Mouse (Mus musculus) hindbrain, embryonic 14.5 days (tissue): Measurements from ENCODE around the gene Nelfb. TPM values are rescaled to one million over a fixed set of nuclear protein-coding genes. Genes with fewer than 3 reads are reported as not detected.

Experiments
- ATAC-seq: fragments of 200-750 bp; cut with Nextera tagmentation; 2 replicates; pipeline ENCODE4 v1.8.0; 2017; ENCODE audit warnings: moderate number of reproducible peaks, mild to moderate bottlenecking, moderate TSS enrichment, moderate library complexity; ENCODE audit not compliant: low FRiP score
- DNase-seq: peaks from one replicate; pipeline ENCODE4 v3.0.0-alpha.2; 2015; ENCODE audit warnings: low spot score
- H3K27ac ChIP-seq: fragments of 300-500 bp; sonication (generic); 2 replicates; pipeline ENCODE4 v1.5.1; 2014; ENCODE audit warnings: mild to moderate bottlenecking, moderate library complexity
- H3K27me3 ChIP-seq: fragments of 300-500 bp; sonication (generic); 2 replicates; pipeline ENCODE4 v1.6.1; 2014; ENCODE audit warnings: mild to moderate bottlenecking, low read length, mixed read lengths; ENCODE audit not compliant: control insufficient read depth, insufficient read depth
- H3K36me3 ChIP-seq: fragments of 300-500 bp; sonication (generic); replicated peaks from 2 replicates; pipeline ENCODE4 v1.6.1; 2014; ENCODE audit not compliant: control insufficient read depth, insufficient read depth
- H3K4me1 ChIP-seq: fragments of 300-500 bp; sonication (generic); replicated peaks from 2 replicates; pipeline ENCODE4 v1.6.1; 2014; ENCODE audit warnings: antibody characterized with exemption, low read length, mixed read lengths; ENCODE audit not compliant: control insufficient read depth, insufficient read depth
- H3K4me2 ChIP-seq: fragments of 300-500 bp; sonication (generic); replicated peaks from 2 replicates; pipeline ENCODE4 v1.6.1; 2014; ENCODE audit warnings: mild to moderate bottlenecking, moderate library complexity
- H3K4me3 ChIP-seq: fragments of 300-500 bp; sonication (generic); replicated peaks from 2 replicates; pipeline ENCODE4 v1.5.1; 2014; ENCODE audit warnings: mild to moderate bottlenecking, low read length
- H3K9ac ChIP-seq: fragments of 300-500 bp; sonication (generic); 2 replicates; pipeline ENCODE4 v1.6.1; 2014
- H3K9me3 ChIP-seq: fragments of 300-500 bp; sonication (generic); 2 replicates; pipeline ENCODE4 v1.6.1; 2016; ENCODE audit warnings: low read length; ENCODE audit not compliant: control insufficient read depth
- WGBS: fragments of 180-500 bp; shearing (Covaris S2); extraction: QIAGEN DNeasy Blood & Tissue Kit; methylation state at CpG from one replicate; pipeline ENCODE4 v1.1.7; 2014; 5-methylcytosine and 5-hydroxymethylcytosine counted together
- polyA plus RNA-seq: library from polyadenylated mRNA; unstranded; fragments of >200 nt; fragmentation: Nextera tagmentation; extraction: Ambion mirVana; gene quantifications from 2 replicates; pipeline ENCODE4 v1.2.1, GENCODE M21; 2014

Gene Nelfb
- polyA plus RNA-seq, 1 experiment from 2014 or later = 88.0 TPM

GRCm38 (mm10) chr2:25234050-25234449 lies 22.8 kb upstream of the Nelfb start, which contains the start of gene Slc34a3:
TSS of gene Slc34a3 (minus strand) at chr2:25234364.
- H3K4me1 ChIP-seq = 0 out of 2 replicates have a peak, but pooled peaks cover under 1% of the 10 kb centered on the region
- no peak for DNase-seq
- ATAC-seq = no peak
- no peaks in the 10 kb centered on the region for H3K36me3 ChIP-seq
- H3K9ac ChIP-seq = no peak within 1 kb of the TSS
- no peak within 1 kb of the TSS for H3K4me2 ChIP-seq
- H3K4me3 ChIP-seq = no peak within 1 kb of the TSS
- 83% methylated on average over 3 of the region's 3 CpGs for WGBS
- H3K27me3 ChIP-seq = peaks cover 6% of the 10 kb centered on the region; the same call in 1 of the 2 replicates
- H3K9me3 ChIP-seq = no peaks in the 10 kb centered on the region
- H3K27ac ChIP-seq = no peak within 1 kb of the TSS

DNA sequence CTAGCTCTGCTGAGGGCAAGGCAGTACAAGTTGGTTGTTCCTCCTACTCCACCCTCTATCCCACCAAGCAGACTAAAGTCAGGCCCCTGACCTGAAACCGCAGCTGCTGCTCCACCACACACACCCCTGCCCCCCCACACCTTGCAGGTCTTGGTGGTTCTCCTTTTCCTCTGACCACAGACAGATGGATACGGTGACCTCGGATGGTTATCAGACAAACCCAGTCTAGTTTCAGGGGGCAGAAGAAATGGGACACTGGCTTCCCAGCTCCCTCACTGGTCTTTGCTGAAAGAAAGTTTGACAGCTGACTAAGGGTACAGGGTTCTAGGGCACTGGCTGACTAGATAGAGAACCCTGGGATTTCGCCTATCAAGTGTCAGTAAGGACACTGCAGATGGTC lies 22.1 kb upstream of the Nelfb start:
- peaks cover 6% of the 10 kb centered on the region; the same call in 1 of the 2 replicates for H3K27me3 ChIP-seq

DNA sequence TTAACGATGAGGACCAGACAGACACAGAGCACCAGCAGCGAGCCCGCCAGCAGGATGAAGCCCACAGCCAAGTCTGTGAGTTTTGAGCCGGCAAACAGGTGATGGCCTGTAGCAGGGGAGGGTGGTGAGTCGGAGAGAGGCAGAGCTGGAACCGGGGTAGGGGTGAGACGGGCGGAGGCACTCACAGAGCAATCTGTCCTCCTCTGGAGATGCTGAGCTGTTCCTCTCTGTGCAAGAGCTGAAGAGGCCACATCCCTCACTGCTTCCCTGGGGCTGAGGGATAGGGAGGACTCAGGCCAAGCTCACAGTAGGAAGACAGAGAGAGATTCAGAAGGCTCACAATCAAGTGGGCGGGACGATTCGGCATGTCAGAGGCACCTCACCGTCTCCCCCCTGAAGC lies 19.7 kb upstream of the Nelfb start:
- no peak overlapping the region for H3K27ac ChIP-seq
- H3K4me3 ChIP-seq = no peak overlapping the region
- ATAC-seq (no peak), DNase-seq (no peak)
- 60% methylated on average over 12 of the region's 12 CpGs for WGBS
- H3K36me3 ChIP-seq = no peaks in the 10 kb centered on the region
- no peak overlapping the region for H3K9ac ChIP-seq
- no peaks in the 10 kb centered on the region; the same call in 1 of the 2 replicates for H3K27me3 ChIP-seq
- H3K9me3 ChIP-seq = no peaks in the 10 kb centered on the region
- H3K4me2 ChIP-seq = no peak overlapping the region
- 0 out of 2 replicates have a peak, but pooled peaks cover 3% of the 10 kb centered on the region for H3K4me1 ChIP-seq

More for the DNA sequence above, 22.1 kb upstream of the Nelfb start:
- no peak for DNase-seq
- Histone ChIP-seq H3K9ac (no peak overlapping the region), H3K4me1 (0 out of 2 replicates have a peak, but pooled peaks cover 3% of the 10 kb centered on the region), H3K4me2 (no peak overlapping the region), H3K36me3 (no peaks in the 10 kb centered on the region), H3K27ac (no peak overlapping the region), H3K4me3 (no peak overlapping the region), H3K9me3 (no peaks in the 10 kb centered on the region)
- 79% methylated on average over 4 of the region's 4 CpGs for WGBS
- no peak for ATAC-seq

DNA sequence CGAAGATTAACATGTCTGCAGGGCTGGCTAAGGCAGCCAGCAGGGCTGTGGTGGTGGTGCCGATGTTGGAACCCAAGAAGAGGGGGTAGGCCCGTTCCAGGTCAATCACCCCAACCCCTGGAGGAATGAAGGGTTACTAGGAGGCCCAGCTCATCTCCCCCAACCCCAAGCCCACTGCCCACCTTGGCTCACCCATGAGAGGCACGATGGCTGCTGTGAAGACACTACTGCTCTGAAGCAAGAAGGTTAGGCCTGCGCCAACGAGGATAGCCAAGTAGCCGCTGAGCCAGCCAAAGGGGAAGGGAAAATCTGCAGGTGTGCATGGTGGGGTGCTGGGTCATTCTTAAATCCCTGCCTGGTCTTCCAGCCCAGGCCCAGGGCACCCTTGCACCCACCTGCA lies 19.3 kb upstream of the Nelfb start:
- ATAC-seq (no peak), DNase-seq (no peak)
- Histone ChIP-seq H3K4me1 (peaks cover 7% of the 10 kb centered on the region), H3K4me2 (no peak overlapping the region), H3K9ac (no peak overlapping the region), H3K4me3 (no peak overlapping the region), H3K9me3 (no peaks in the 10 kb centered on the region), H3K27me3 (no peaks in the 10 kb centered on the region), H3K36me3 (no peaks in the 10 kb centered on the region), H3K27ac (no peak overlapping the region)
- whole genome bisulfite sequencing = 89% methylated on average over 7 of the region's 7 CpGs

DNA sequence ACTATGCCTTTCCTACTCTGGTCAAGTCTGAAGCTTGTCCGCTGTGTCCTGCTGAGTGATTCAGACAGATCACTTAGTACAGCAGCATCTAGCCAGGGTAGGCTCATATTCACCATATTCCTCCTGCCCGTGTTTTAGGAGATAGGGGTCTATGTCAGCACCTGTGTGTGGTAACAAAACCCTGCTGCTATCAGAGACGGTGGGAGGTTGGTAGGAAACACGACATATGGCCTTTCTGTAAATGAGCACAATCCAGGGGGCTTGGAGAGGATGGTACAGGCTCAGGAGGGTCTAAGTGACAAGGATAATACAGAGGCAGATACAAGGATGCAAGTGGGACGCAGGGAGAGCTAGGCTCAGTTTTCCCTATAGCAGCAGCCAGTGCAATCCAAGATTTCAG lies 18.3 kb upstream of the Nelfb start:
- DNase-seq = no peak
- no peak overlapping the region for H3K4me2 ChIP-seq
- no peaks in the 10 kb centered on the region for H3K9me3 ChIP-seq
- H3K9ac ChIP-seq = no peak overlapping the region
- H3K4me1 ChIP-seq = peaks cover 10% of the 10 kb centered on the region
- H3K27ac ChIP-seq = no peak overlapping the region
- ATAC-seq = no peak
- 83% methylated on average over 5 of the region's 5 CpGs for WGBS
- no peak overlapping the region for H3K4me3 ChIP-seq
- H3K36me3 ChIP-seq = no peaks in the 10 kb centered on the region
- H3K27me3 ChIP-seq = no peaks in the 10 kb centered on the region

DNA sequence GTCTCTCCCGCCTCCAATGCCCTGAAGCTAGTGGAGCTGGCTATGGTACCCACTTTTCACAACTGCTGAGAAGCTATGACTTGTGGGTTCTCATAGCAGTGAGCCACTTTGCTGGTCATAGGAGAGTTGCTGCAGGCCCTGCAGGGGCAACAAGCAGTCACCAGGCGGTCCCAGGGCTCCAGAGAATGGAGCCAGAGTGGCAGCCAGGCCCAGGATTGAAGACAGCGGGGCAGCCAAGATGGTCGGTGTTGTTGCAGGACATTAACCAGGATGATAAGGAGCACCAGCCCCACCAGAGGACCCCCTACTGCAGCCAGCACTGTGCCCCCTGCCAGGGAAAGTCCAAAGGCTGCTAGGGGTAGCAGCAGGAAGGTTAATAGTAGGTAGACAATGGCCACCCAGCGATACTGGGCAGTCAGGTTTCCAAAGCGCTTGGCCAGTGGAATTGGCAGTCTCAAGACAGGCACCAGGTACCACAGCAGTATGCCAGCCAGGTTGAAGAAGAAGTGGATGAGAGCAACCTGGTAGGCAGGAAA lies 17.8 kb upstream of the Nelfb start:
- H3K4me1 ChIP-seq = peaks cover 10% of the 10 kb centered on the region
- DNase-seq (no peak), ATAC-seq (no peak)
- peak overlapping the region; percentile 36; the same call in 1 of the 2 replicates for H3K4me2 ChIP-seq
- no peak overlapping the region for H3K27ac ChIP-seq
- whole genome bisulfite sequencing = 72% methylated on average over 6 of the region's 6 CpGs
- no peaks in the 10 kb centered on the region for H3K36me3 ChIP-seq
- H3K9ac ChIP-seq = no peak overlapping the region
- no peaks in the 10 kb centered on the region for H3K27me3 ChIP-seq
- no peaks in the 10 kb centered on the region for H3K9me3 ChIP-seq
- no peak overlapping the region for H3K4me3 ChIP-seq

GRCm38 (mm10) chr2:25228431-25228889 lies 17.2 kb upstream of the Nelfb start:
- H3K9me3 ChIP-seq = no peaks in the 10 kb centered on the region
- 0 out of 2 replicates have a peak overlapping the region, but pooled peaks have one; percentile 2 for H3K4me3 ChIP-seq
- DNase-seq (peak; percentile 80), ATAC-seq (no peak)
- peaks cover 15% of the 10 kb centered on the region for H3K4me1 ChIP-seq
- WGBS = 2% methylated on average over 7 of the region's 7 CpGs
- peak overlapping the region; percentile 36 for H3K4me2 ChIP-seq
- peak overlapping the region; percentile 28; the same call in 1 of the 2 replicates for H3K27ac ChIP-seq
- H3K27me3 ChIP-seq = no peaks in the 10 kb centered on the region
- no peaks in the 10 kb centered on the region for H3K36me3 ChIP-seq
- H3K9ac ChIP-seq = no peak overlapping the region

DNA sequence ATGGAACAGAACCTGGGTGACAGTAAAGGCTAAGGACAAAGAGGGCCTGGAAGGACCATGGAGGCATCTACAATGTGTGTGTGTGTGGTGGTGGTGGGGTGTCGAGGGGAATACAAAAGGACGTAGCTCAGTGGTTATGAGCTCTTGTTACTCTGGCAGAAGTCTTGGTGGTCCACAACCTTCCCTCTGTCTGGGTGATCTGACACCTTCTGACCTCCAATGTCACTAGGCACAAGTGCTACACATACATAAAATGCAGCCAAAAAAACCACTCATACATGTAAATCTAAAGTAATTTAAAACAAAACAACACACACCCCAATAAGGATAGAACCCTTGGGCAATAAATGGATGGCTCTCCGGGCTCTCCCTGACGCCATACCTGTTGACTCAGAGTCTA lies 16.1 kb upstream of the Nelfb start:
- 86% methylated on average over 4 of the region's 4 CpGs for WGBS
- no peaks in the 10 kb centered on the region for H3K36me3 ChIP-seq

DNA sequence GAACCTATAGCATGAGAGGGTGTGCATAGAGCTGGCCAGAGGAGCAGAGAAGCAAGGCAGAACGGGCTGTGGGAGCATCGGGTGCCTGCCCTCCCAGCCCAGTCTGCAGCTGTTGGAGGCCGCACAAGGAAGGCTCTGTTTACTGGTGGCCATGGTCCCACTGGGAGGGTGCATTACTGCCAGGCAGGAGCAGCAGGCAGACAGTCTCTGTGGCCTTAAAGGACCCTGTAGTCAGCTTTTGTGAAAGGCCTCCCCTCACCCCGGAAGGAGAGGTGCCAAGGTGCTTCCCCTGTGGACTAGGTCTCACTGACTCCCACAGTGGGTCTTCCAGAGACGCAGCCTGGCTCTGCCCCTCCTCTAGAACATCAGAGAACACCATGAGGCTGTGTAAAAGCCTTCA lies 15.6 kb upstream of the Nelfb start:
- ATAC-seq (no peak), DNase-seq (no peak)
- H3K4me1 ChIP-seq = peaks cover 18% of the 10 kb centered on the region
- H3K9ac ChIP-seq = no peak overlapping the region
- 84% methylated on average over 4 of the region's 5 CpGs for WGBS
- H3K27ac ChIP-seq = no peak overlapping the region
- H3K9me3 ChIP-seq = no peaks in the 10 kb centered on the region
- H3K4me3 ChIP-seq = no peak overlapping the region
- H3K4me2 ChIP-seq = no peak overlapping the region
- H3K36me3 ChIP-seq = peaks cover 4% of the 10 kb centered on the region
- H3K27me3 ChIP-seq = no peaks in the 10 kb centered on the region

More for the DNA sequence above, 16.1 kb upstream of the Nelfb start:
- ATAC-seq = no peak
- no peak for DNase-seq
- Histone ChIP-seq H3K9ac (no peak overlapping the region), H3K27me3 (no peaks in the 10 kb centered on the region), H3K9me3 (no peaks in the 10 kb centered on the region), H3K4me1 (peaks cover 18% of the 10 kb centered on the region), H3K4me3 (no peak overlapping the region), H3K27ac (no peak overlapping the region), H3K4me2 (no peak overlapping the region)
